Mouse (Mus musculus): ENCODE results near the gene Igflr1. TPM values are rescaled to one million over a fixed set of nuclear protein-coding genes. Genes with fewer than 3 reads are reported as not detected.

The Igflr1 gene
- polyA plus RNA-seq, 1 experiment: 0.66 TPM

DNA sequence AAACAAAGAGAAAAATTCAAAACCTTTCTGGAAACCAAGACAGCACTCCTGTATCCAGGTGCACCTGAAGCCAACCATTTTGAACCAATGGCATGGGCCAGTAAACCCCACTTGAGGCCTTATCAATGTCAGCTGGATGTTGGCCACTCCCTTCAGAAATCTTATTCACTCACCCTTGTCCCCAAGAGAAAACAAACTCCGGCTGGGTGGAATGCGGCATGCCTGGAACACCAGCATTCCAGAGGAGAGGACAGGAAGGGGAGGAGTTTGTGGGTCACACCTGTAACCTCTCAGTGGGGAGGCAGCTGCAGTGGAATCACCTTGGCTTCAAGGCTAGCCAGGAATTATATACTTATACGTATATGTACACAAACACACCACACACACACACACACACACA, 37.4 kb downstream of the Igflr1 start:
- H3K36me3 ChIP-seq (ENCODE audit: control insufficient read depth, insufficient read depth): no peaks in the 10 kb centered on the region
- no peaks in the 10 kb centered on the region for H3K79me2 ChIP-seq (ENCODE audit: control insufficient read depth, insufficient read depth)
- TF ChIP-seq SRF (IDR thresholded peaks at IDR 0.05; ENCODE audit: control insufficient read depth, insufficient read length, low read depth) (no peak), CEBPB (IDR thresholded peaks at IDR 0.05; ENCODE audit: insufficient read depth, poor library complexity, severe bottlenecking) (no peak), E2F4 (IDR thresholded peaks at IDR 0.05; ENCODE audit: insufficient read depth) (no peak), USF1 (IDR thresholded peaks at IDR 0.05; ENCODE audit: low read depth) (no peak), MAX (IDR thresholded peaks at IDR 0.05; ENCODE audit: low read depth) (no peak), POLR2A (IDR thresholded peaks at IDR 0.05; ENCODE audit: insufficient read length, low read depth) (no peak), TCF12 (IDR thresholded peaks at IDR 0.05; ENCODE audit: insufficient read depth, poor library complexity, severe bottlenecking) (no peak), MYOD1 (IDR thresholded peaks at IDR 0.05; ENCODE audit: control insufficient read depth in 1 of 3, insufficient read length in 2 of 3, low read depth in 2 of 3) (no peak), MYOG (IDR thresholded peaks at IDR 0.05; ENCODE audit: control insufficient read depth in 1 of 3, insufficient read depth in 1 of 3, insufficient read length in 2 of 3, low read depth in 2 of 3) (no peak)
- H3K4me3 ChIP-seq: no peak overlapping the region
- no peak overlapping the region for H3K4me2 ChIP-seq (ENCODE audit: low read depth)
- H3K27me3 ChIP-seq (ENCODE audit: control insufficient read depth, insufficient read depth, insufficient read length): peaks cover 25% of the 10 kb centered on the region
- no peak overlapping the region for H3ac ChIP-seq (ENCODE audit: control insufficient read depth, insufficient read length)

DNA sequence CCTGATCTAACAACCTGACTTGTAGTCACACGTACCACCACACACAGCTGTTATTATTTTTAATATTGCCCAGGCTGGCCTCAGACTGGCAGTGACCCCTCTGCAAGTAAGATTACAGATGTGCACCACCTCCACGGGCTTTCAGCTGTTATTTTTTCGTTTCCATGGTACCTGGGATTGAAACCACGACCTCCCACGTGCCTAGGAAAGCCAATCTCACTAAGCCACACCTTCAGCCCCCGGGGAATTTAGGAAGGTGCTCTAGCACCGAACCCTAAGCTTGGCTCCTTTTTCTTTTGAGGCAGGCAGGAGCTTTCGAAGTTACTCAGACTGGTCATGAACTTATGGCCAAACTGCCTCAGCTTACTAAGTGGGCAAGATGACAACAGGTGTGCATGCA, 39.2 kb downstream of the Igflr1 start:
- TF ChIP-seq POLR2AphosphoS2 (IDR thresholded peaks at IDR 0.05; ENCODE audit: insufficient read length, low read depth) (no peak), USF1 (IDR thresholded peaks at IDR 0.05; ENCODE audit: low read depth) (no peak), POLR2A (IDR thresholded peaks at IDR 0.05; ENCODE audit: insufficient read length, low read depth) (no peak), REST (IDR thresholded peaks at IDR 0.05; ENCODE audit: insufficient read depth, insufficient read length) (no peak), TCF12 (IDR thresholded peaks at IDR 0.05; ENCODE audit: insufficient read depth, poor library complexity, severe bottlenecking) (no peak), MYOG (IDR thresholded peaks at IDR 0.05; ENCODE audit: control insufficient read depth in 1 of 3, insufficient read depth in 1 of 3, insufficient read length in 2 of 3, low read depth in 2 of 3) (no peak), E2F4 (IDR thresholded peaks at IDR 0.05; ENCODE audit: insufficient read depth) (no peak), MAX (IDR thresholded peaks at IDR 0.05; ENCODE audit: low read depth) (no peak), CEBPB (IDR thresholded peaks at IDR 0.05; ENCODE audit: insufficient read depth, poor library complexity, severe bottlenecking) (no peak), MYOD1 (IDR thresholded peaks at IDR 0.05; ENCODE audit: control insufficient read depth in 1 of 3, insufficient read length in 2 of 3, low read depth in 2 of 3) (no peak), TCF3 (IDR thresholded peaks at IDR 0.05; ENCODE audit: insufficient read length, low read depth) (no peak), SRF (IDR thresholded peaks at IDR 0.05; ENCODE audit: control insufficient read depth, insufficient read length, low read depth) (no peak)
- H3ac ChIP-seq (ENCODE audit: control insufficient read depth, insufficient read length): no peak overlapping the region
- H3K36me3 ChIP-seq (ENCODE audit: control insufficient read depth, insufficient read depth): no peaks in the 10 kb centered on the region
- no peak overlapping the region for H3K4me2 ChIP-seq (ENCODE audit: low read depth)
- H3K27me3 ChIP-seq (ENCODE audit: control insufficient read depth, insufficient read depth, insufficient read length): peaks cover 10% of the 10 kb centered on the region
- H3K79me2 ChIP-seq (ENCODE audit: control insufficient read depth, insufficient read depth): no peaks in the 10 kb centered on the region
- no peak overlapping the region for H3K4me3 ChIP-seq

DNA sequence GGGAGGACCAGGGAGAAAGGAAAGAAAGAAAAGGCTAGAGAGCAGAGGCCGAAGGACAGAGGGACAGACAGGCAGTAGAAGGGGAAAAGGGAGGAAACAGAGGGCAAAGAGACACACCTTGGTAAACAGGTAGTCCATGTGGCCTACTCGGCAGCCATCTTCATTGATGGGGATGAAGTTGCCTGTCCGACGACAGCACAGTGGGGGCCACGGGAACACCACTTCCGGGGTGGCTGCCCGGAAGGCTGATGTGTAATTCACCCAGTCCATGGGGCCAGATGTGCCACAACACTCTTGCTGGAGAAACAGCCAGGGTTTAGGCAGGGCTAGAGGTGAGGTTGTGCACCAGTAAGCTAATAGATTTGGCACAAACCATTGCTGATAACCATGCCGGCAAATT, 39.7 kb downstream of the Igflr1 start:
- Histone ChIP-seq H3K4me2 (ENCODE audit: low read depth) (no peak overlapping the region), H3K27me3 (ENCODE audit: control insufficient read depth, insufficient read depth, insufficient read length) (peaks cover 7% of the 10 kb centered on the region), H3K79me2 (ENCODE audit: control insufficient read depth, insufficient read depth) (no peaks in the 10 kb centered on the region), H3K36me3 (ENCODE audit: control insufficient read depth, insufficient read depth) (no peaks in the 10 kb centered on the region), H3ac (ENCODE audit: control insufficient read depth, insufficient read length) (no peak overlapping the region), H3K4me3 (no peak overlapping the region)
- TF ChIP-seq TCF12 (IDR thresholded peaks at IDR 0.05; ENCODE audit: insufficient read depth, poor library complexity, severe bottlenecking) (no peak), USF1 (IDR thresholded peaks at IDR 0.05; ENCODE audit: low read depth) (no peak), CEBPB (IDR thresholded peaks at IDR 0.05; ENCODE audit: insufficient read depth, poor library complexity, severe bottlenecking) (no peak), POLR2AphosphoS2 (IDR thresholded peaks at IDR 0.05; ENCODE audit: insufficient read length, low read depth) (no peak), MAX (IDR thresholded peaks at IDR 0.05; ENCODE audit: low read depth) (no peak), MYOD1 (IDR thresholded peaks at IDR 0.05; ENCODE audit: control insufficient read depth in 1 of 3, insufficient read length in 2 of 3, low read depth in 2 of 3) (no peak), MYOG (IDR thresholded peaks at IDR 0.05; ENCODE audit: control insufficient read depth in 1 of 3, insufficient read depth in 1 of 3, insufficient read length in 2 of 3, low read depth in 2 of 3) (no peak), POLR2A (IDR thresholded peaks at IDR 0.05; ENCODE audit: insufficient read length, low read depth) (no peak), REST (IDR thresholded peaks at IDR 0.05; ENCODE audit: insufficient read depth, insufficient read length) (no peak), TCF3 (IDR thresholded peaks at IDR 0.05; ENCODE audit: insufficient read length, low read depth) (no peak), E2F4 (IDR thresholded peaks at IDR 0.05; ENCODE audit: insufficient read depth) (no peak), SRF (IDR thresholded peaks at IDR 0.05; ENCODE audit: control insufficient read depth, insufficient read length, low read depth) (no peak)

DNA sequence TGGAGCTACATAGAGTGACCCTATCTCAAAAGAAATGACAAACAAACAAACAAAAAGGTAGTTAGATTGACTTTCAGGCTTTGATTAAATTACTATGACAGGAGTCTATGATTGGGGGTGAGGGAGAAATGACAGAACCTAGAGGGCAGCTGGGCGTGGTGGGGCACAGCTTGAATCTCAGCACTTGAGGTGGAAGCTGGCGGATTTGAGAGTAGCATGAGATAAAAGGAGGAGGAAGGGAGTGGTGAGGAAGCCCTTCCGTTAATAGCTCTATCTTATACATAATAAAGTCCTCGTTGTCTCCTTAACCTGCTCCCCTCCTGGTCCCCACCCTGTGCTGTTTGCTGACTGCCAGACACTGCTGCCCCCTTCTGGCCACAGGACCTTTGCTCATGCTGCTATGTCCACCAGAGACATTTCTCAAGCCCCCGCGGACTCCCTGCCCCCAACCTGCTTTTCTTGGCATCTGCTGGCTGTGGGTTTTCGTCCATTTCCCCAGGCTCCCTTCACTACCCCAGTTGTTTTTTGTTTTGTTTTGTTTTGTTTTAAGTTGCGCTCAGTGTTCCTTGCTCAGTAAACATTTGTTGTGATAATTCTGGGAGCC, 42.6 kb downstream of the Igflr1 start:
- TF ChIP-seq USF1 (IDR thresholded peaks at IDR 0.05; ENCODE audit: low read depth): no peak
- H3K27me3 ChIP-seq (ENCODE audit: control insufficient read depth, insufficient read depth, insufficient read length): no peaks in the 10 kb centered on the region
- H3K79me2 ChIP-seq (ENCODE audit: control insufficient read depth, insufficient read depth): no peaks in the 10 kb centered on the region
- no peak overlapping the region for H3K4me3 ChIP-seq
- no peaks in the 10 kb centered on the region for H3K36me3 ChIP-seq (ENCODE audit: control insufficient read depth, insufficient read depth)
- no peak overlapping the region for H3ac ChIP-seq (ENCODE audit: control insufficient read depth, insufficient read length)
- no peak overlapping the region for H3K4me2 ChIP-seq (ENCODE audit: low read depth)

DNA sequence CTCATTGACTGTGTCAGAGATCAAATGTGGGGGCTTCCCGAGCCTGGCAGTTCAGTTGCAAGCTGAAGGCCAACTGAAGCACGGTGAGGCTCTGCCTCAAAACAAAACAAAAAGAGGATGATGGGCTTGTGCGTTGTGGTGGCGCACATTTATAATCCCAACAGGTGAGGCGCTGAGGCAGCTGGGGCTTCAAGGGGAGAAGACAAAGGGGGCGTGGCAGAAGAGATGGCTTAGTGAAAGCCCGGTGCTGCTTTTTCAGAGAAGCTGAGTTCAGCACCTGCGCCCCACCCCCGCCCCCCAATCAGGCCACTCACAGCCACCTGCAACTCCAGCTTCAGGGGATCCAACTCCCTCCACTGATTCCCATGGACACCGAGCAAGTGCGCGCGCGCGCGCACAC, 43.2 kb downstream of the Igflr1 start:
- H3ac ChIP-seq (ENCODE audit: control insufficient read depth, insufficient read length): no peak overlapping the region
- no peaks in the 10 kb centered on the region for H3K27me3 ChIP-seq (ENCODE audit: control insufficient read depth, insufficient read depth, insufficient read length)
- no peak overlapping the region for H3K4me2 ChIP-seq (ENCODE audit: low read depth)
- no peak overlapping the region for H3K4me3 ChIP-seq
- H3K79me2 ChIP-seq (ENCODE audit: control insufficient read depth, insufficient read depth): no peaks in the 10 kb centered on the region
- no peaks in the 10 kb centered on the region for H3K36me3 ChIP-seq (ENCODE audit: control insufficient read depth, insufficient read depth)
- no peak for TF ChIP-seq USF1 (IDR thresholded peaks at IDR 0.05; ENCODE audit: low read depth)
- TF ChIP-seq POLR2A (IDR thresholded peaks at IDR 0.05; ENCODE audit: insufficient read length, low read depth): no peak
- no peak for TF ChIP-seq SRF (IDR thresholded peaks at IDR 0.05; ENCODE audit: control insufficient read depth, insufficient read length, low read depth)
- TF ChIP-seq POLR2AphosphoS2 (IDR thresholded peaks at IDR 0.05; ENCODE audit: insufficient read length, low read depth): no peak
- no peak for TF ChIP-seq MYOG (IDR thresholded peaks at IDR 0.05; ENCODE audit: control insufficient read depth in 1 of 3, insufficient read depth in 1 of 3, insufficient read length in 2 of 3, low read depth in 2 of 3)
- no peak for TF ChIP-seq CEBPB (IDR thresholded peaks at IDR 0.05; ENCODE audit: insufficient read depth, poor library complexity, severe bottlenecking)
- no peak for TF ChIP-seq MAX (IDR thresholded peaks at IDR 0.05; ENCODE audit: low read depth)
- no peak for TF ChIP-seq TCF12 (IDR thresholded peaks at IDR 0.05; ENCODE audit: insufficient read depth, poor library complexity, severe bottlenecking)
